Mouse (Mus musculus) left cerebral cortex, adult 11 months (tissue): ENCODE results near the gene Abca4.

ENCODE experiments used
- DNase-seq: peaks from one replicate; pipeline ENCODE4 v3.0.0; 2022; ENCODE audit warnings: low spot score

The Abca4 gene

GRCm38 (mm10) chr3:122170621-122171309, 126.5 kb downstream of the Abca4 start:
- DNase-seq, result peak; percentile 21

GRCm38 (mm10) chr3:122173526-122174150, 129.4 kb downstream of the Abca4 start:
- no peak for DNase-seq

- DNase-seq, result no peak
These were observed 131.8 kb downstream of the Abca4 start for GRCm38 (mm10) chr3:122176018-122176417.

GRCm38 (mm10) chr3:122176706-122177390, 132.6 kb downstream of the Abca4 start:
- no peak for DNase-seq

- no peak for DNase-seq
These were observed 139.9 kb downstream of the Abca4 start for GRCm38 (mm10) chr3:122184109-122184508.

- DNase-seq, result no peak
These were observed 142.7 kb downstream of the Abca4 start for GRCm38 (mm10) chr3:122186975-122187374.

GRCm38 (mm10) chr3:122196621-122197298, 152.5 kb downstream of the Abca4 start:
- DNase-seq, result no peak

GRCm38 (mm10) chr3:122198532-122198931, 154.3 kb downstream of the Abca4 start:
- no peak for DNase-seq

GRCm38 (mm10) chr3:122198966-122199381, 154.7 kb downstream of the Abca4 start:
- DNase-seq, result no peak

GRCm38 (mm10) chr3:122199600-122199999, 155.4 kb downstream of the Abca4 start:
- no peak for DNase-seq

- no peak for DNase-seq
These were observed 155.8 kb downstream of the Abca4 start for GRCm38 (mm10) chr3:122200017-122200416.

- DNase-seq, result peak; percentile 3
These were observed 156.2 kb downstream of the Abca4 start for GRCm38 (mm10) chr3:122200447-122200846.

- DNase-seq, result no peak
These were observed 158.1 kb downstream of the Abca4 start for GRCm38 (mm10) chr3:122202307-122202732.

- DNase-seq, result no peak
These were observed 159.6 kb downstream of the Abca4 start for GRCm38 (mm10) chr3:122203675-122204329.

GRCm38 (mm10) chr3:122205753-122206152, 161.5 kb downstream of the Abca4 start:
- DNase-seq, result no peak

GRCm38 (mm10) chr3:122206279-122207070, 162.2 kb downstream of the Abca4 start:
- no peak for DNase-seq

GRCm38 (mm10) chr3:122207766-122208165, 163.5 kb downstream of the Abca4 start:
- DNase-seq, result no peak

- no peak for DNase-seq
These were observed 164.3 kb downstream of the Abca4 start for GRCm38 (mm10) chr3:122208296-122209225.

GRCm38 (mm10) chr3:122209511-122209910, 165.3 kb downstream of the Abca4 start:
- no peak for DNase-seq

GRCm38 (mm10) chr3:122210434-122210833, 166.2 kb downstream of the Abca4 start:
- no peak for DNase-seq
